Comparison of ENCODE assay signal across 26 mouse cellular contexts in genomic region chr15:84157530-84157929, GRCm38 (mm10). TPM values are rescaled to one million over a fixed set of nuclear protein-coding genes. Genes with fewer than 3 reads are reported as not detected.
"Had no signal": no experiment of that assay in that cellular context is flagged by ENCODE, and none has a peak within 500 bp of the region (broad histone marks: within the 10 kb centered on the region; RNA-seq: fewer than 3 reads in every experiment).

No protein-coding gene starts in this region.

RNA-seq across cellular contexts. Expression of gene Pnpla3, which starts 10.1 kb away (rescaled TPM):
- polyA plus RNA-seq: limb, embryonic 11.5 days; lung, embryonic 16.5 days; macrophage had no signal

RNA-seq across cellular contexts. Expression of gene Pnpla5, which starts 34.6 kb away (rescaled TPM):
- polyA plus RNA-seq: limb, embryonic 10.5 days; limb, embryonic 11.5 days; limb, embryonic 12.5 days; limb, embryonic 13.5 days; limb, embryonic 14.5 days; limb, embryonic 15.5 days; liver, embryonic 11.5 days; liver, embryonic 13.5 days; liver, embryonic 15.5 days; lung, embryonic 14.5 days; lung, embryonic 15.5 days; lung, embryonic 16.5 days; lung, postnatal 0 days; macrophage; midbrain, embryonic 10.5 days; midbrain, embryonic 12.5 days; midbrain, embryonic 13.5 days; midbrain, embryonic 14.5 days; midbrain, embryonic 15.5 days; midbrain, embryonic 16.5 days; midbrain, postnatal 0 days; myocyte; neural tube, embryonic 11.5 days; neural tube, embryonic 12.5 days had no signal

RNA-seq across cellular contexts. Expression of gene Sult4a1, which starts 52.0 kb away (rescaled TPM):
- polyA plus RNA-seq: liver, adult 2 months; liver, postnatal 0 days; macrophage; myocyte had no signal
